Mouse (Mus musculus) lung, embryonic 14.5 days (tissue): ENCODE data around the gene Sorbs2. TPM values are rescaled to one million over a fixed set of nuclear protein-coding genes. Genes with fewer than 3 reads are reported as not detected.

Source experiments
- ATAC-seq: fragments of 200-750 bp; cut with Nextera tagmentation; 2 replicates; pipeline ENCODE4 v1.8.0; 2017; ENCODE audit warnings: mild to moderate bottlenecking, moderate TSS enrichment, moderate library complexity; ENCODE audit not compliant: insufficient read depth
- DNase-seq: peaks from one replicate; pipeline ENCODE4 v3.0.0-alpha.2; 2015
- H3K27ac ChIP-seq: fragments of 300-500 bp; sonication (generic); 2 replicates; pipeline ENCODE4 v1.5.1; 2014; ENCODE audit warnings: low read depth, mild to moderate bottlenecking, moderate library complexity
- H3K27me3 ChIP-seq: fragments of 300-500 bp; sonication (generic); 2 replicates; pipeline ENCODE4 v1.6.1; 2014; ENCODE audit warnings: low read length, control low read depth; ENCODE audit not compliant: insufficient read depth
- H3K36me3 ChIP-seq: fragments of 300-500 bp; sonication (generic); 2 replicates; pipeline ENCODE4 v1.6.1; 2014; ENCODE audit warnings: control low read depth; ENCODE audit not compliant: insufficient read depth
- H3K4me1 ChIP-seq: fragments of 300-500 bp; sonication (generic); 2 replicates; pipeline ENCODE4 v1.6.1; 2014; ENCODE audit warnings: antibody characterized with exemption, control low read depth; ENCODE audit not compliant: insufficient read depth
- H3K4me2 ChIP-seq: fragments of 300-500 bp; sonication (generic); 2 replicates; pipeline ENCODE4 v1.6.1; 2014; ENCODE audit warnings: mild to moderate bottlenecking
- H3K4me3 ChIP-seq: fragments of 300-500 bp; sonication (generic); 2 replicates; pipeline ENCODE4 v1.5.1; 2014; ENCODE audit warnings: low read depth, low read length
- H3K9ac ChIP-seq: fragments of 300-500 bp; sonication (generic); 2 replicates; pipeline ENCODE4 v1.6.1; 2014
- H3K9me3 ChIP-seq: fragments of 300-500 bp; sonication (generic); 2 replicates; pipeline ENCODE4 v1.6.1; 2016; ENCODE audit warnings: low read depth, low read length, control low read depth
- CTCF ChIP-seq: IDR thresholded peaks from 2 replicates; pipeline ENCODE4 v1.5.1; 2016; ENCODE audit warnings: antibody characterized with exemption, low read depth
- WGBS: fragments of 180-500 bp; shearing (Covaris S2); extraction: QIAGEN DNeasy Blood & Tissue Kit; methylation state at CpG from one replicate; pipeline ENCODE4 v1.1.7; 2014; 5-methylcytosine and 5-hydroxymethylcytosine counted together
- polyA plus RNA-seq: library from polyadenylated mRNA; unstranded; fragments of >200 nt; fragmentation: Nextera tagmentation; extraction: Ambion mirVana; gene quantifications from 2 replicates; pipeline ENCODE4 v1.2.1, GENCODE M21; 2014

Gene Sorbs2
- polyA plus RNA-seq, 1 experiment from 2014 or later = 23.3 TPM

DNA sequence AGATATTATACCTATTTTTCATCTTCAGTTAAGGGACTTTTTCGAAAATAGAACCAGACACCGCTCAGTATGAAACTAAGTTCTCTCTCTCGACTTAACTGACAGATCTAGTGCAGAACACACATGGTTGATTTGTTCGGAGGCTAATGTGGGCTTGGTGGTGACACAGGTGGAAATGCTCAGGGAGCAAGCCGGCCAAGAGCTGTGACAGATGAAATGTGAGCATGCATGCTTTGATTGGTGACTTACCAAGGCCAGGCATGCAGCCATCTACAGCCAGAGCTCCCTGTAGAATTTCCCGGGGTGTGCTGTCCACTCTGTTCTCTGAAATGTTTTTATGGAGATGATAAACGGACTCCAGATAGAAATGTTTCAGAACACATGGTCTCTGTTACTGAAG is 364.5 kb downstream of the Sorbs2 start:
- Histone ChIP-seq H3K9me3 (no peaks in the 10 kb centered on the region), H3K27ac (no peak overlapping the region), H3K4me1 (peaks cover 12% of the 10 kb centered on the region; the same call in 1 of the 2 replicates), H3K4me2 (no peak overlapping the region), H3K4me3 (no peak overlapping the region), H3K36me3 (no peaks in the 10 kb centered on the region), H3K9ac (no peak overlapping the region), H3K27me3 (no peaks in the 10 kb centered on the region)
- TF ChIP-seq CTCF = no peak
- 43% methylated on average over 7 of the region's 7 CpGs for WGBS
- peak; percentile 48 for DNase-seq
- peak; percentile 64; the same call in 1 of the 2 replicates for ATAC-seq

DNA sequence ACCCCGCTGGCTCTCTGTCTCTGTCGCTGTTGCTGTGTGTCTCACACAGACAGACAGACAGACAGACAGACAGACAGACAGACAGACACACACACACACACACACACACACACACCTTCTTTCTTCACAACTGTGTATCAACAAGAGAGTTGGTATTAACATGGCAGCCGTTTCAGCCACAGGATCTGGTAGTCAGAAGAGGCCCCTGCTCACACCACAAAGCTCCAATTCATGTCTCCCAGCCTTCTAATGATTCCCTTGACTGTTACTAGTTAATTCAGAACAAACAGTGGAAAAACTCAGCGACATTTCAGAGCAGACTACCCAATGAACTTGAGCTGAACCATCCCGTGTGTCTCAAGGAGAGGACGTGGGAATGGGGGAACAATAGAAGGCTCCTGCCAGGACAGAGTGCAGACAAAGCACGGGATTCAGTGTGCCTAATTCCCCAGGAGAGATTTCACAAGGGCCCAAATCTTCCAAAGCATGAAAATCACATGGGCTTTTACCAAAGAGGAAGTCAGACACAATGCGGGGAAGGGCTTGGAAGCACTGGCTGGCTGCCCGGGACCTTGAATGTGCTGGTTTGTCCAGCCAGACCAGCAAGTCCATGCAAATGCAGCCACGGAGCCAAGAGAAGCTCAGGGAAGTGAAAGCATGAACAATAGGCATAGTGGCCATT is 367.5 kb downstream of the Sorbs2 start:
- ATAC-seq = peak; percentile 83
- Histone ChIP-seq H3K9me3 (no peaks in the 10 kb centered on the region), H3K4me2 (peak overlapping the region; percentile 1; the same call in 1 of the 2 replicates), H3K27me3 (no peaks in the 10 kb centered on the region), H3K27ac (peak overlapping the region; percentile 92), H3K36me3 (no peaks in the 10 kb centered on the region), H3K9ac (no peak overlapping the region), H3K4me3 (no peak overlapping the region), H3K4me1 (peaks cover 12% of the 10 kb centered on the region; the same call in 1 of the 2 replicates)
- DNase-seq = peak; percentile 94
- TF ChIP-seq CTCF = no peak
- WGBS = 36% methylated on average over 10 of the region's 10 CpGs

GRCm38 (mm10) chr8:45876397-45876796 is 368.8 kb downstream of the Sorbs2 start:
- Histone ChIP-seq H3K4me3 (no peak overlapping the region), H3K4me1 (peaks cover 12% of the 10 kb centered on the region; the same call in 1 of the 2 replicates), H3K9ac (no peak overlapping the region), H3K9me3 (no peaks in the 10 kb centered on the region), H3K27ac (peak overlapping the region; percentile 8; the same call in 1 of the 2 replicates), H3K27me3 (no peaks in the 10 kb centered on the region), H3K36me3 (no peaks in the 10 kb centered on the region), H3K4me2 (no peak overlapping the region)
- DNase-seq (no peak), ATAC-seq (no peak)
- TF ChIP-seq CTCF = no peak
- 82% methylated on average over 5 of the region's 5 CpGs for WGBS

Other genes with a start within 250 kb of the Sorbs2 start
- not detected in 2 replicates for gene F11, start 245.8 kb upstream of the Sorbs2 start, polyA plus RNA-seq
- gene Klkb1, start 212.9 kb upstream of the Sorbs2 start, polyA plus RNA-seq = not detected in 2 replicates
- gene Gm45753, start 199.3 kb upstream of the Sorbs2 start, polyA plus RNA-seq = not detected in 2 replicates
- 0.75 and 1.5 TPM in 2 replicates for gene Cyp4v3, start 174.6 kb upstream of the Sorbs2 start, polyA plus RNA-seq
- 19.0 and 19.1 TPM in 2 replicates for gene Fam149a, start 125.5 kb upstream of the Sorbs2 start, polyA plus RNA-seq
- gene Tlr3, start 96.7 kb upstream of the Sorbs2 start, polyA plus RNA-seq = 2.8 and 3.4 TPM in 2 replicates